Comparison of ENCODE assay signal across 8 mouse cellular contexts in genomic region chr8:88603446-88603989, GRCm38 (mm10). TPM values are rescaled to one million over a fixed set of nuclear protein-coding genes. Genes with fewer than 3 reads are reported as not detected.
A peak's percentile ranks its signal among the peaks of the same experiment; 100 is the strongest.
DNase-seq lines count a peak whose midpoint lies in the region; ATAC-seq and TF ChIP-seq lines count a peak whose summit lies in the region.

No protein-coding gene starts in this region.

- H3K4me2 ChIP-seq in kidney, embryonic 14.5 days (replicated peaks; ENCODE audit: low read depth, low read length) = peak overlapping the region; percentile 42
- H3K4me2 ChIP-seq in embryonic facial prominence, embryonic 14.5 days (ENCODE audit: low read depth, low read length) = peak overlapping the region; percentile 61
- peak overlapping the region; percentile 67 for H3K4me2 ChIP-seq in myocyte (ENCODE audit: low read depth)

- no peaks in the 10 kb centered on the region for H3K36me3 ChIP-seq in kidney, embryonic 14.5 days (ENCODE audit: control insufficient read depth, insufficient read depth, low read length)
- no peaks in the 10 kb centered on the region for H3K36me3 ChIP-seq in embryonic facial prominence, embryonic 14.5 days (ENCODE audit: control insufficient read depth, insufficient read depth, low read length)
- H3K36me3 ChIP-seq in myocyte (ENCODE audit: control insufficient read depth, insufficient read depth) = no peaks in the 10 kb centered on the region

- no peak for DNase-seq in kidney, adult 11 months
- DNase-seq in embryonic facial prominence, embryonic 14.5 days (ENCODE audit: low spot score) = peak; percentile 56
- no peak for DNase-seq in frontal cortex, postnatal 14 days (ENCODE audit: low spot score in 2 of 2)
- DNase-seq in adrenal gland, postnatal 14 days = no peak
- DNase-seq in thymus, postnatal 10 days (ENCODE audit: low spot score in 2 of 2) = no peak

- peak overlapping the region; percentile 20 for H3K4me3 ChIP-seq in kidney, embryonic 14.5 days (ENCODE audit: low read length)
- H3K4me3 ChIP-seq in embryonic facial prominence, embryonic 14.5 days (ENCODE audit: low read depth, low read length) = peak overlapping the region; percentile 29
- H3K4me3 ChIP-seq in myocyte = no peak overlapping the region

- H3ac ChIP-seq in myocyte (ENCODE audit: control insufficient read depth, insufficient read length) = no peak overlapping the region

- peak overlapping the region; percentile 24; the same call in 1 of the 2 replicates for H3K9ac ChIP-seq in kidney, embryonic 14.5 days (ENCODE audit: low read depth, low read length)
- peak overlapping the region; percentile 52 for H3K9ac ChIP-seq in embryonic facial prominence, embryonic 14.5 days (ENCODE audit: low read depth, low read length)

- no peaks in the 10 kb centered on the region for H3K79me2 ChIP-seq in myocyte (ENCODE audit: control insufficient read depth, insufficient read depth)

- H3K4me1 ChIP-seq in kidney, embryonic 14.5 days (ENCODE audit: control insufficient read depth, insufficient read depth, low read length) = peaks cover 20% of the 10 kb centered on the region
- peaks cover 24% of the 10 kb centered on the region for H3K4me1 ChIP-seq in embryonic facial prominence, embryonic 14.5 days (ENCODE audit: control insufficient read depth, insufficient read depth, low read length)

- peak; percentile 8 for ATAC-seq in kidney, embryonic 14.5 days (ENCODE audit: low FRiP score, low TSS enrichment)
- ATAC-seq in embryonic facial prominence, embryonic 14.5 days (ENCODE audit: low read depth) = peak; percentile 38
- ATAC-seq in inflammation-experienced regulatory T-cells, adult 6 months = peak; percentile 46

- 4% methylated on average over 10 of the region's 10 CpGs for WGBS in kidney, embryonic 14.5 days
- WGBS in embryonic facial prominence, embryonic 14.5 days = 6% methylated on average over 10 of the region's 10 CpGs

- no peak for TF ChIP-seq POLR2A in myocyte (IDR thresholded peaks at IDR 0.05; ENCODE audit: insufficient read length, low read depth)

- H3K27me3 ChIP-seq in kidney, embryonic 14.5 days (ENCODE audit: control insufficient read depth, insufficient read depth, low read length) = no peaks in the 10 kb centered on the region
- H3K27me3 ChIP-seq in embryonic facial prominence, embryonic 14.5 days (replicated peaks; ENCODE audit: control insufficient read depth, insufficient read depth, low read length) = no peaks in the 10 kb centered on the region
- peaks cover 12% of the 10 kb centered on the region for H3K27me3 ChIP-seq in myocyte (ENCODE audit: control insufficient read depth, insufficient read depth, insufficient read length)

- peaks cover 7% of the 10 kb centered on the region; the same call in 1 of the 2 replicates for H3K9me3 ChIP-seq in kidney, embryonic 14.5 days (ENCODE audit: control insufficient read depth, low read length)
- peaks cover 9% of the 10 kb centered on the region; the same call in 1 of the 2 replicates for H3K9me3 ChIP-seq in embryonic facial prominence, embryonic 14.5 days (ENCODE audit: control insufficient read depth, low read length)

- peak overlapping the region; percentile 71; the same call in 1 of the 2 replicates for H3K27ac ChIP-seq in kidney, embryonic 14.5 days (ENCODE audit: low read depth, low read length)
- peak overlapping the region; percentile 53; the same call in 1 of the 2 replicates for H3K27ac ChIP-seq in embryonic facial prominence, embryonic 14.5 days (replicated peaks; ENCODE audit: low read depth, low read length)

TF ChIP-seq in myocyte, 11 proteins besides CTCF, POLR2A, EP300 and RAD21:
- TF ChIP-seq MYOD1 (IDR thresholded peaks at IDR 0.05; ENCODE audit: control insufficient read depth in 1 of 3, insufficient read length in 2 of 3, low read depth in 2 of 3) (no peak), REST (IDR thresholded peaks at IDR 0.05; ENCODE audit: insufficient read depth, insufficient read length) (no peak), POLR2AphosphoS2 (IDR thresholded peaks at IDR 0.05; ENCODE audit: insufficient read length, low read depth) (no peak), SRF (IDR thresholded peaks at IDR 0.05; ENCODE audit: control insufficient read depth, insufficient read length, low read depth) (no peak), TCF3 (IDR thresholded peaks at IDR 0.05; ENCODE audit: insufficient read length, low read depth) (no peak), USF1 (IDR thresholded peaks at IDR 0.05; ENCODE audit: low read depth) (no peak), MAX (IDR thresholded peaks at IDR 0.05; ENCODE audit: low read depth) (no peak), MYOG (IDR thresholded peaks at IDR 0.05; ENCODE audit: control insufficient read depth in 1 of 3, insufficient read depth in 1 of 3, insufficient read length in 2 of 3, low read depth in 2 of 3) (no peak), TCF12 (IDR thresholded peaks at IDR 0.05; ENCODE audit: insufficient read depth, poor library complexity, severe bottlenecking) (no peak), E2F4 (IDR thresholded peaks at IDR 0.05; ENCODE audit: insufficient read depth) (no peak), CEBPB (IDR thresholded peaks at IDR 0.05; ENCODE audit: insufficient read depth, poor library complexity, severe bottlenecking) (no peak)

RNA-seq across cellular contexts. Expression of gene Snx20, which starts 32.4 kb away (rescaled TPM):
- 2.2 and 2.3 TPM in 2 replicates for polyA plus RNA-seq in kidney, embryonic 14.5 days (2014; fragmentation: Nextera tagmentation; extraction: Ambion mirVana)
- 2.7 and 4.2 TPM in 2 replicates for polyA plus RNA-seq in embryonic facial prominence, embryonic 14.5 days (2014; fragmentation: Nextera tagmentation; extraction: Ambion mirVana)
- 10 to 100 TPM in 1 of 3 experiments, 1 to 10 TPM in 2; 6.2 to 12.0 (median 9.3) TPM for polyA plus RNA-seq in inflammation-experienced regulatory T-cells, adult 6 months (2017; shearing (Covaris generic))
- polyA plus RNA-seq in myocyte (2012; fragmentation: generic; extraction: Trizol) = 0.07 TPM
- 1.0 and 5.4 TPM in 2 replicates for total RNA-seq in adrenal gland, postnatal 14 days (2021)

RNA-seq across cellular contexts. Expression of gene Nod2, which starts 43.6 kb away (rescaled TPM):
- polyA plus RNA-seq in kidney, embryonic 14.5 days (2014; fragmentation: Nextera tagmentation; extraction: Ambion mirVana) = 0.11 and 0.15 TPM in 2 replicates
- 0.19 and 0.58 TPM in 2 replicates for polyA plus RNA-seq in embryonic facial prominence, embryonic 14.5 days (2014; fragmentation: Nextera tagmentation; extraction: Ambion mirVana)
- polyA plus RNA-seq in inflammation-experienced regulatory T-cells, adult 6 months (2017; shearing (Covaris generic)) = 1 to 10 TPM; 2.4 to 4.3 (median 3.8) TPM
- 1.6 TPM for polyA plus RNA-seq in myocyte (2012; fragmentation: generic; extraction: Trizol)
- total RNA-seq in adrenal gland, postnatal 14 days (2021) = 0.64 and 0.78 TPM in 2 replicates
